Mouse (Mus musculus): ENCODE measurements around the gene Plac8. TPM values are rescaled to one million over a fixed set of nuclear protein-coding genes. Genes with fewer than 3 reads are reported as not detected.

Gene Plac8
- polyA plus RNA-seq, 1 experiment: 0.72 TPM

DNA sequence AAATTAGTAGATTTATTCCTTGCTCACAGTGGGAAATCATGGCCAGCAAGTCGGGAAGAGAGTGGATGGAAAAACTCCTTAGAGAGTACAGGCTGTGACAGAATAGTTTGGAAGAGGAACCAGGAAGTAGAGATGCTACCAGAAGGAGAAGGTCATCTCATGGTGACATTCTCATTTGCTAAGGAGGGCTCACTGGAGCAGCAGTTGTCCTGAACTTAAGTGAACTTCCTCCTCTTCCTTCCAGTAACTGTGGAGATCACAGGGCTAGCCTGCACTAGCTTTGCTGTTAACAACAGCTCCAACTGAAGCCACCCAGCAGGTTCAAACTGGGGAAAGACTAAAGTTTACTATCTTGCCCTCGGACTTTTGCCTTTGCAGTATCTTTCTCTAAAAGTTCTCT lies 5.2 kb downstream of the Plac8 start:
- WGBS: 71% methylated on average over 2 of the region's 2 CpGs
- no peaks in the 10 kb centered on the region for H3K4me1 ChIP-seq (ENCODE audit: control insufficient read depth, insufficient read depth, low read length)

DNA sequence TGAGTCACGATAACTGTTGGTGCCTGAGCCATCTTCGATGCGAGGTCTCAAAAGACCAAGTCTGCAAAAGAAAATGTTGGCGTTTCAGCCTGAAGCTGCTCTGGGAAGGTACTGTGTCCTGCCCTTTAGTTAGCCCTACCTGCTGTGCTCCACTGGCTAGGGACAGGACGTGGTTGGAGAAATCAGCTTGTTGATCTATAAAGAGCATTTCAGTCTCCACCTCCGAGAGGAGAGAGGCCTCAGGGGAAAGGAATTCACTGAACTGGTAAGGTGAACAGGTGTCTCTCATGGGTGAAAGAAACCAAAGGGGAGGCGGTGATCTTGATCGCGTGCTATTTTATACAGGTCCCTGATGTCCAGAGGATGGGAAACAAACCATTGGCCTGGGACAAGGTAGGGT lies 9.3 kb downstream of the Plac8 start:
- Histone ChIP-seq H3K4me1 (ENCODE audit: control insufficient read depth, insufficient read depth, low read length) (no peaks in the 10 kb centered on the region), H3K27ac (ENCODE audit: insufficient read depth, low read length) (no peak overlapping the region), H3K4me3 (replicated peaks; ENCODE audit: insufficient read depth, low read depth, low read length) (no peak overlapping the region), H3K27me3 (ENCODE audit: control insufficient read depth, insufficient read depth, low read length) (no peaks in the 10 kb centered on the region)
- WGBS: 83% methylated on average over 9 of the region's 9 CpGs
- DNase-seq: no peak
- no peak for TF ChIP-seq POLR2A (IDR thresholded peaks at IDR 0.05; ENCODE audit: borderline replicate concordance, insufficient read depth, low read length)
- no peak for TF ChIP-seq CTCF (IDR thresholded peaks at IDR 0.05; ENCODE audit: borderline replicate concordance, insufficient read depth, low read depth, low read length)

More for the DNA sequence above, 5.2 kb downstream of the Plac8 start:
- Histone ChIP-seq H3K27ac (ENCODE audit: insufficient read depth, low read length) (no peak overlapping the region), H3K27me3 (ENCODE audit: control insufficient read depth, insufficient read depth, low read length) (no peaks in the 10 kb centered on the region), H3K4me3 (replicated peaks; ENCODE audit: insufficient read depth, low read depth, low read length) (no peak overlapping the region)
- no peak for DNase-seq
- TF ChIP-seq CTCF (IDR thresholded peaks at IDR 0.05; ENCODE audit: borderline replicate concordance, insufficient read depth, low read depth, low read length) (no peak), POLR2A (IDR thresholded peaks at IDR 0.05; ENCODE audit: borderline replicate concordance, insufficient read depth, low read length) (no peak)

- Histone ChIP-seq H3K27ac (ENCODE audit: insufficient read depth, low read length) (no peak overlapping the region), H3K4me1 (ENCODE audit: control insufficient read depth, insufficient read depth, low read length) (no peaks in the 10 kb centered on the region), H3K4me3 (replicated peaks; ENCODE audit: insufficient read depth, low read depth, low read length) (no peak overlapping the region), H3K27me3 (ENCODE audit: control insufficient read depth, insufficient read depth, low read length) (no peaks in the 10 kb centered on the region)
- no peak for TF ChIP-seq POLR2A (IDR thresholded peaks at IDR 0.05; ENCODE audit: borderline replicate concordance, insufficient read depth, low read length)
- no peak for TF ChIP-seq CTCF (IDR thresholded peaks at IDR 0.05; ENCODE audit: borderline replicate concordance, insufficient read depth, low read depth, low read length)
- WGBS: 98% methylated on average over 7 of the region's 7 CpGs
- no peak for DNase-seq
These were observed 12.7 kb downstream of the Plac8 start for GRCm38 (mm10) chr5:100559357-100559756.

DNA sequence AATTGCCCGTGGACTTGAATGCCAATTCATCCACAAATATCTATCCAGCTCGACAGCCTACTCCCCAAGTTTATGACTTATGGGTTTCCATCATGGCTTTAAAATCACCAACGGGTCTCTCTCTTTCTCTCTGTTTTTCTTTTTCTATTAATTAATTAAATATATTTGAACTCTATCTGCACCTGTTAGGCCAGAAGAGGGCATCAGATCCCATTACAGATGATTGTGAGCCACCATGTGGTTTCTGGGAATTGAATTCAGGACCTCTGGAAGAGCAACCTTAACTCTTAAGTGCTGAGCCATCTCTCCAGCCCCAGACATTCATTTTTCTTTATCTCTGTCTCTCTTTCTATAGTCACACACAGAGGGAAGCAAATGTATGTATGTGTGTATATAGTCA lies 13.3 kb downstream of the Plac8 start:
- TF ChIP-seq POLR2A (IDR thresholded peaks at IDR 0.05; ENCODE audit: borderline replicate concordance, insufficient read depth, low read length) (no peak), CTCF (IDR thresholded peaks at IDR 0.05; ENCODE audit: borderline replicate concordance, insufficient read depth, low read depth, low read length) (no peak)
- 79% methylated on average over 3 of the region's 3 CpGs for WGBS
- Histone ChIP-seq H3K27ac (ENCODE audit: insufficient read depth, low read length) (no peak overlapping the region), H3K4me1 (ENCODE audit: control insufficient read depth, insufficient read depth, low read length) (no peaks in the 10 kb centered on the region), H3K27me3 (ENCODE audit: control insufficient read depth, insufficient read depth, low read length) (no peaks in the 10 kb centered on the region), H3K4me3 (replicated peaks; ENCODE audit: insufficient read depth, low read depth, low read length) (no peak overlapping the region)
- DNase-seq: no peak

DNA sequence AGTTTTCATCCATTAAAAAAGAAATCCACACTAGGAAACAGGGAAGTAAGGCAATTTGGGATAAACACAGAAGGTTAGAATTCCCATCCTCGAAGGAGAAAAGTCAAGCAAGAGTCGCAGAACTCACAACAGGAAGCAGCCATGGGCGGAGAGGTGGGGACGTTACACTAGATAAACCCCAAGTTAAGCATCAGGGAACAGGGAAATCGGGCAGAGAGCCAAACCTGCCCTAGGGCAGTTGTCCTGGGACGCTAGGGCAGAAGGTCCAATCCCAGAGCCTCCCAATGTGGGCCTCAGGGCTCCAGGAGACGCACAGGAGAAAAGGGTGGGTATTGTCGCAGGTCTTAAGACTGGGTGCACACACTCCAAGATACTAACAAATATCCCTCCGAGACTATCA lies 14.5 kb downstream of the Plac8 start:
- Histone ChIP-seq H3K27ac (ENCODE audit: insufficient read depth, low read length) (no peak overlapping the region), H3K4me1 (ENCODE audit: control insufficient read depth, insufficient read depth, low read length) (peaks cover 4% of the 10 kb centered on the region; the same call in 1 of the 2 replicates), H3K27me3 (ENCODE audit: control insufficient read depth, insufficient read depth, low read length) (no peaks in the 10 kb centered on the region), H3K4me3 (replicated peaks; ENCODE audit: insufficient read depth, low read depth, low read length) (no peak overlapping the region)
- no peak for DNase-seq
- no peak for TF ChIP-seq POLR2A (IDR thresholded peaks at IDR 0.05; ENCODE audit: borderline replicate concordance, insufficient read depth, low read length)
- no peak for TF ChIP-seq CTCF (IDR thresholded peaks at IDR 0.05; ENCODE audit: borderline replicate concordance, insufficient read depth, low read depth, low read length)
- WGBS: 64% methylated on average over 9 of the region's 9 CpGs

DNA sequence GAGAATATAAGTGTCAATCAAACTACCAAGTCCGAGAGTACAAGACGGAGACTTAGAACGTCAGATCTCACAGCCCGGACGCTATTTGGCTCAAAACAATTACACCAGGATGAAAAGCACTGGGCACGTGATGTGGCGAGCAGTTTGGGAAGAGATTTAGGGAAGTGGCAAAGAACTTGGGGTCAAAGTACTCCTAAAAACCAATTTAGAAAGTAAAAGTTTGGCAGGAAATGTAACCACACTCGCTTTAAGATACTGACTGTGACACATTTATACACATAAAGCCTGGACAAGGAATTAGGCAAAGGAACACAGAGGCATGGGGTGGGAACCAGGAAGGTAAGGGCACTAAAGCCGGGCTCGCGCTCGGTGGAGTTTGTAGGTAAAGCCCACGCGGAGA lies 15.0 kb downstream of the Plac8 start:
- no peak overlapping the region for H3K27ac ChIP-seq (ENCODE audit: insufficient read depth, low read length)
- H3K27me3 ChIP-seq (ENCODE audit: control insufficient read depth, insufficient read depth, low read length): no peaks in the 10 kb centered on the region
- DNase-seq: no peak
- TF ChIP-seq CTCF (IDR thresholded peaks at IDR 0.05; ENCODE audit: borderline replicate concordance, insufficient read depth, low read depth, low read length) (no peak), POLR2A (IDR thresholded peaks at IDR 0.05; ENCODE audit: borderline replicate concordance, insufficient read depth, low read length) (no peak)
- 86% methylated on average over 14 of the region's 14 CpGs for WGBS
- H3K4me3 ChIP-seq (replicated peaks; ENCODE audit: insufficient read depth, low read depth, low read length): no peak overlapping the region
- H3K4me1 ChIP-seq (ENCODE audit: control insufficient read depth, insufficient read depth, low read length): peaks cover 4% of the 10 kb centered on the region; the same call in 1 of the 2 replicates

- DNase-seq: no peak
- no peak overlapping the region for H3K27ac ChIP-seq (ENCODE audit: insufficient read depth, low read length)
- peaks cover 4% of the 10 kb centered on the region; the same call in 1 of the 2 replicates for H3K4me1 ChIP-seq (ENCODE audit: control insufficient read depth, insufficient read depth, low read length)
- H3K4me3 ChIP-seq (replicated peaks; ENCODE audit: insufficient read depth, low read depth, low read length): no peak overlapping the region
- 32% methylated on average over 8 of the region's 8 CpGs for WGBS
- no peaks in the 10 kb centered on the region for H3K27me3 ChIP-seq (ENCODE audit: control insufficient read depth, insufficient read depth, low read length)
- no peak for TF ChIP-seq POLR2A (IDR thresholded peaks at IDR 0.05; ENCODE audit: borderline replicate concordance, insufficient read depth, low read length)
- no peak for TF ChIP-seq CTCF (IDR thresholded peaks at IDR 0.05; ENCODE audit: borderline replicate concordance, insufficient read depth, low read depth, low read length)
These were observed 18.6 kb downstream of the Plac8 start for GRCm38 (mm10) chr5:100553426-100553825.

GRCm38 (mm10) chr5:100551952-100552351 lies 20.1 kb downstream of the Plac8 start:
- no peak for DNase-seq
- TF ChIP-seq CTCF (IDR thresholded peaks at IDR 0.05; ENCODE audit: borderline replicate concordance, insufficient read depth, low read depth, low read length) (no peak), POLR2A (IDR thresholded peaks at IDR 0.05; ENCODE audit: borderline replicate concordance, insufficient read depth, low read length) (no peak)
- H3K27me3 ChIP-seq (ENCODE audit: control insufficient read depth, insufficient read depth, low read length): no peaks in the 10 kb centered on the region
- 80% methylated on average over 2 of the region's 2 CpGs for WGBS
- H3K4me1 ChIP-seq (ENCODE audit: control insufficient read depth, insufficient read depth, low read length): peaks cover 4% of the 10 kb centered on the region; the same call in 1 of the 2 replicates
- no peak overlapping the region for H3K4me3 ChIP-seq (replicated peaks; ENCODE audit: insufficient read depth, low read depth, low read length)
- no peak overlapping the region for H3K27ac ChIP-seq (ENCODE audit: insufficient read depth, low read length)

Measured in cerebellum, adult 2 months (tissue).